Mouse (Mus musculus) spleen, postnatal 4 days (tissue): ENCODE data around the gene Dock4.
A peak's percentile ranks its signal among the peaks of the same experiment; 100 is the strongest.

Source experiments
- DNase-seq, 2 experiments: peaks; one replicate each; pipeline ENCODE4 v3.0.0; 2022; ENCODE audit warnings: low spot score in 2 of 2

Gene Dock4

GRCm38 (mm10) chr12:40462693-40463235 lies 17.0 kb downstream of the Dock4 start:
- no peak for DNase-seq

- no peak for DNase-seq
Measured at GRCm38 (mm10) chr12:40463828-40464227, 18.1 kb downstream of the Dock4 start.

- DNase-seq = no peak
Measured at GRCm38 (mm10) chr12:40464282-40464681, 18.5 kb downstream of the Dock4 start.

- no peak for DNase-seq
Measured at GRCm38 (mm10) chr12:40468235-40468634, 22.5 kb downstream of the Dock4 start.

GRCm38 (mm10) chr12:40469009-40469408 lies 23.3 kb downstream of the Dock4 start:
- DNase-seq = peak in 1 of 2 experiments; percentile 34

GRCm38 (mm10) chr12:40471649-40472399 lies 26.1 kb downstream of the Dock4 start:
- DNase-seq = peak in 1 of 2 experiments; percentile 22

- DNase-seq = no peak
Measured at GRCm38 (mm10) chr12:40473709-40474108, 28.0 kb downstream of the Dock4 start.

- DNase-seq = no peak
Measured at GRCm38 (mm10) chr12:40477621-40478452, 32.1 kb downstream of the Dock4 start.

GRCm38 (mm10) chr12:40484224-40484623 lies 38.5 kb downstream of the Dock4 start:
- DNase-seq = no peak

- no peak for DNase-seq
Measured at GRCm38 (mm10) chr12:40485210-40485609, 39.5 kb downstream of the Dock4 start.

- no peak for DNase-seq
Measured at GRCm38 (mm10) chr12:40486047-40486837, 40.5 kb downstream of the Dock4 start.

GRCm38 (mm10) chr12:40496387-40496786 lies 50.6 kb downstream of the Dock4 start:
- no peak for DNase-seq

GRCm38 (mm10) chr12:40497806-40498205 lies 52.1 kb downstream of the Dock4 start:
- DNase-seq = no peak

GRCm38 (mm10) chr12:40498250-40498671 lies 52.5 kb downstream of the Dock4 start:
- DNase-seq = no peak

GRCm38 (mm10) chr12:40498928-40499626 lies 53.3 kb downstream of the Dock4 start:
- no peak for DNase-seq

GRCm38 (mm10) chr12:40499627-40500329 lies 54.0 kb downstream of the Dock4 start:
- DNase-seq = no peak

GRCm38 (mm10) chr12:40501141-40501540 lies 55.4 kb downstream of the Dock4 start:
- DNase-seq = no peak

- DNase-seq = no peak
Measured at GRCm38 (mm10) chr12:40503520-40503919, 57.8 kb downstream of the Dock4 start.

- DNase-seq = no peak
Measured at GRCm38 (mm10) chr12:40504687-40505086, 58.9 kb downstream of the Dock4 start.

- DNase-seq = no peak
Measured at GRCm38 (mm10) chr12:40507823-40508390, 62.2 kb downstream of the Dock4 start.
